Mouse (Mus musculus) frontal cortex, adult (tissue): ENCODE measurements around the gene Gnb4.

Source experiments
- ATAC-seq: cut with Nextera tagmentation; 2 replicates; pipeline ENCODE4 v1.9.2; 2017; ENCODE audit warnings: mild to moderate bottlenecking, moderate library complexity, mixed read lengths; ENCODE audit not compliant: low TSS enrichment

Gnb4 gene

GRCm38 (mm10) chr3:32616331-32617052 lies at the start of gene Gnb4:
Gnb4 (minus strand) TSS chr3:32616585.
- ATAC-seq: peak; percentile 56; the same call in 1 of the 2 replicates

DNA sequence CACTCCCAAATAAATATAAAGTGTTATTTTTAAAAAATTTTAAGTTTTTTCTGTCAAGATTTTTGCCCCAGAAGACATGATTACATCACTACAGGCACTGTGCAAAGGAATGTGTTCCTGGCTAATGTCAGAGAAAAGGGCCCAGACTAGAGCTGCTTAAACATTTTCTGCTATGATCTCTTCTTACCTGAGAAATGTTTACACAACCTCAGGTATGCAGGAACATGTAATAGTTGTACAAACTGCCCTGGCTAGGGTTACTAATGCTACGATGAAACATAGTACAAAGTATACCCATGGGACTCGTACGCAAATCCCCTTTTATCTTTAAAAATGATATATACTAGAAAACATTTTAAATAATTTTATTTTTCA lies 45.2 kb upstream of the Gnb4 start:
- ATAC-seq: no peak

DNA sequence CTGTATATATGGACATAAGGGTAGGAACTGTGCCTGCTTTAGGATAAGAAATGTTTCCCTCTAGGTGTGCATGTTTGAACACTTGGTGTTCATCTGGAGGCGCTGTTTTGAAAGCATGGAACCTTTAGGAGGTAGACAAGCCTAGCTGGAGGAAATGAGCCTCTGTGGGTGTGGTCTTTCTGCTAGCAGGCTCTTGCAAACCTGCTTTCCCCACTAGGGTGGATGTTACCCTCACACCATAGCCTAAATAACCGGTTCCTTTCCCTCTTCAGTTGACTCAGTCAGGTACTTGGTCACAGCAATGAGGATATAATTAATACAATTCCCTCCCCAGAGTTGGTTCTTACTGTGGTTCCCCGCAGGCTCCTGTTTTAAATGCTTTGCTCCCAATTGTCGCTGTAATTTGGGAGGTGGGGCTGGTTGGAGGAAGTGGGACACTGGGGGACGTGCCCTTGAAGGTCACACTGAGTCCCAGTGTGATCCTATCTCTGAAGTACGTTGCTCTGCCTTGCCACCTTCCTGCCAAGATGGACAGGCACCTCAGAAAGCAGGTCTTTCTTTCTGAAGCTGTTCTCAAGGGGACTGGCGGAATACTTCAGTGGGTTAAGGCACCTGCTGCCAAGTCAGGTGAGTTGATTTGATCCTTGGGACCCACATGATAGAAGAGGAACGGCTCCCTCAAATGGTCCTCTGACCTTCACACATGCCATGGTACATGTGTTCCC lies 44.6 kb upstream of the Gnb4 start:
- no peak for ATAC-seq

GRCm38 (mm10) chr3:32660276-32660675 lies 43.9 kb upstream of the Gnb4 start:
- 0 out of 2 replicates have a peak, but pooled peaks have one; percentile 25 for ATAC-seq

GRCm38 (mm10) chr3:32659506-32659905 lies 43.1 kb upstream of the Gnb4 start:
- ATAC-seq: no peak

DNA sequence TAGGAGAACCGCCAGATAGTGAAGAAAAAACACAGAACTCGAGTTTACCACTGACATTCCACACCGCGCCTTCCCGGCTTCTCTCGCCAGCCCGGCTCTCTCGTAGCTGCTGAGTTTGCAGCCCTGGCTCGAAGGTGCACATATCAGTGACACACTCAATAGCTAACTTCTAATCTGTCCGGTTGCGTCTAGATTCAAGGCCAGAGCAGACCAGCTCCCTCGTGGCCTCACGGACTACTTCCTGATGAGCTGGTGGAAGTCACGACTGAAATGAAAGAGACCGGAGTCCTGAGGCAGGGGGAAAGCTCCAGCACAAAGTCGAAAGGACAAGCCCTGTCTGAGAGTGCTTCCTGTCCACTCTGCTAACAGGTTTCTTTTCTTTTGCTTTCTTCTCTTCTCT lies 42.4 kb upstream of the Gnb4 start:
- 0 out of 2 replicates have a peak, but pooled peaks have one; percentile 11 for ATAC-seq

GRCm38 (mm10) chr3:32658401-32658800 lies 42.0 kb upstream of the Gnb4 start:
- no peak for ATAC-seq

- ATAC-seq: no peak
These were observed 40.1 kb upstream of the Gnb4 start for GRCm38 (mm10) chr3:32656398-32656994.

DNA sequence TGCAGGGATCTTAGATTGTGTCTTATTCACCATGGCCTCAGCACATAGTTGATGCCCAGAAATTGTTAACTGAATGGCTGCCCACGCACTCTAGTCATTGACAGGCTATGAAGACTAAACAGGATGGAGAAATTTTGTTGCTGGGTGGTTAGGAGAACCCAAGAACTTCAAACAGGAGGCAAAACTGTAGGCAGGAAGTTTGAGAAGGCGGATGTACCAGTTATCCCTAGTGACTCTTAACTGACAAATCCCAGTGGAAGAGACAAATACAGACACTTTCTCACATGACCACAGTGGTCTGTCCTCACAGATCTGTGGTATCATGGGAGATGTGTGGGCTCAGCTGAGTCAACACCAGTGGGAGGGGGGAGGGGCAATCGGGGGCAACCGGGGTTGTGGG lies 39.6 kb upstream of the Gnb4 start:
- peak; percentile 38; the same call in 1 of the 2 replicates for ATAC-seq

- no peak for ATAC-seq
These were observed 36.4 kb upstream of the Gnb4 start for GRCm38 (mm10) chr3:32652739-32653138.

- no peak for ATAC-seq
These were observed 32.9 kb upstream of the Gnb4 start for GRCm38 (mm10) chr3:32649284-32649683.

DNA sequence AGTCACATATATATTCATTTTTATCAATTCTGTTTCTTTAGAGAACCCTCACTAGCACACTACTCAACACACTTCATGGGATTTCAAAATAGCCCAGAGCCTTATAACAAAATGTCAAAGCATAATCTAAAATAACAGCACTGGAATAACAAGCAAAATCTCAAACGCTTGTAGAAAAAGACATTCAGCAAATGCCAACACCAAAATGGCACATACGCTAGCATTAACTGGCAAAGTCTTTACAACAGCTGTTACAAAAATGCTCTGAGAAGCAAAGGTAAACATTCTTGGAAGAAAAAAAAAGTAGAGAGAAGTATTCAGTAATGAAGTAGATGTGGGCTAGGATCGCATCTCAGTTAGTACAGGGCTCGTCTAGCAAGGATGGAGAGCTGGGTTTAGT lies 30.5 kb upstream of the Gnb4 start:
- no peak for ATAC-seq

GRCm38 (mm10) chr3:32644751-32645150 lies 28.4 kb upstream of the Gnb4 start:
- no peak for ATAC-seq

- peak; percentile 73 for ATAC-seq
These were observed 25.7 kb upstream of the Gnb4 start for GRCm38 (mm10) chr3:32642116-32642515.

- ATAC-seq: no peak
These were observed 21.9 kb upstream of the Gnb4 start for GRCm38 (mm10) chr3:32638240-32638639.

DNA sequence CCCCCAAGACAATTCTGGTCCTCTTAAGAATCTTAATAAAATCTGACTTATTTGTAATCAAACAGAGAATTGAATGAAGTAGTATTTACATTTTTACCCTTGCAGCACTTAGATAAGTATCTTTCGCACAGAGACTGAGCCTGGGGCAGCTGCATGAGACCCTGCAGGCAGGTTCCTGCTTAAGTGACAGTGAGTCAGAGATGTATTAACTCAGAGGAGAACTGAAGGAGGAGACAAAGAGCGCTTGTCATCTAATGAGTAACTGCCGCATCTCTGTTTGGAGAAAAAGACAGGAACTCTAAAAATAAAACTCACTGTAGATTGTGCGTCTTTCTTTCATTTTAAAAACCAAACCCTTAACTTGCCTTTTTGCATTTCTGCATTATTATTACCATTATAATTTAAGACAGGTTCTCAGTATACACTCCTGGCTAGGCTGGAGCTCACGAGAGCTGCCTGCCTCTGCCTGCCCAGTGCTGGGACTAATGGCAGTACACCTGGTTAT lies 16.4 kb upstream of the Gnb4 start:
- no peak for ATAC-seq

DNA sequence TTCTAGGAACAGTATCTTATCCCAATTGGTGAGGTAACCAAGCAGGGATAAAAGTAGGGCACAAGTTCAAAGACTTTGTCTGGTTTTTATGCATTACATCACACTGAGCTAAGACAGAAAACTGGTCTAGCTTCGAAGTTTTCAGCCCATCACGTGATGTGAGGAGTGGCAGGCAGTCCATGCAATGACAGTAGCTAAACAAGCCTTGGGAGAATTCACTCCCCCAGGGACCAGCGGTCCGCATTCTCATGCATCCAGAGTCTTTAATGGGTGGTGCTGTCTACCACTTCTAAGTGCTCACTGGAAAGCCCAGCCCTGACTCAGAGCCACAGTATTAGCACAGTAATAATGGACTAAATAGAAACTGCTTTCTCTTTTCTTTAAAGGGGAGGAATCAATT lies 13.8 kb upstream of the Gnb4 start:
- ATAC-seq: no peak

GRCm38 (mm10) chr3:32628141-32628540 lies 11.8 kb upstream of the Gnb4 start:
- no peak for ATAC-seq

GRCm38 (mm10) chr3:32622106-32622505 lies 5.7 kb upstream of the Gnb4 start:
- ATAC-seq: no peak

DNA sequence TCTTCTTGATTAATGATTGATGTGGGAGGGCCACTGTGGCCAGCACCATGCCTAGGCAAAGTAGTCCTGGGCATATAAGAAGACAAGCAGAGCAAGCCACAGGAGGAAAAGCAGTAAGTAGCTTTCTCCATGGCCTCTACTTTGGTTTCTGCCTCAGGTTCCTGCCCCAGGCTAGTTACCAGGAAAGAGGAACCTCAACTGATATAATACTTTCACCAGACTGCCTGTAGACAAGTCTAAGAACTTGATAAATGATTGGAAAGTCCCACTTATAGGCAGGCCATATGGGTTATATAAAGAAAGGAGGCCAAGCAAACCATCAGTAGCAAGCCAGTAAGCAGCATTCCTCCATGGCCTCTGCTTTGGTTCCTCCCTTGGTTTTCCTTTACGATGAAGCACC lies 5.3 kb upstream of the Gnb4 start:
- no peak for ATAC-seq

DNA sequence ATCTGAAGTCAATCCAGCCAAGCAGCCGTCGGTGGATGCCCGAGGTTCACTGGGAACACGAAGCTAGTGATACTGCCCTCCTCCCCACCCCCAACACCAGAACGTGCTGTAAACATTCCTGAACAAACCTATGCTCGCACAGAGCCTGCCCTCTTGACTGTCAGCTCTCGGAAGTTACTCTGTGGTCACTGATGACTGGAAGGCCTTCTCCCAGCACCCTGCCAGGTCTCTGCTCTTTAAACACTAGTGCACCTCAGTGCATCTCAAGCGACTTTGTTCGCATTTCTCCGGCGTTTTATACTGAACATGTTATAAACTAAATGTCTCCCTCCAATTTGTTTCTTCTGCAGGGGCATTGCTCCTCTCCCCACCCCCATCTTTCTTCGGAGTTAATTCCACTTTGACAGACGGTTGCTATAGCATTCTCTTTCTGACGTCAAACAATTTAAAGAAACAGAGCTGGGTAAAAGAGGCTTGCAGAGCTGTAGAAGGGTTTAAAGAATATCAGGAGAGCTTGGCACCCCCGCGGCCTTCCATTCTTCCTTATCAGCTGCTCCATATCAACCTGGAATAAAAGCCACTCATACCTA lies 763 bp upstream of the Gnb4 start:
- ATAC-seq: peak; percentile 38

DNA sequence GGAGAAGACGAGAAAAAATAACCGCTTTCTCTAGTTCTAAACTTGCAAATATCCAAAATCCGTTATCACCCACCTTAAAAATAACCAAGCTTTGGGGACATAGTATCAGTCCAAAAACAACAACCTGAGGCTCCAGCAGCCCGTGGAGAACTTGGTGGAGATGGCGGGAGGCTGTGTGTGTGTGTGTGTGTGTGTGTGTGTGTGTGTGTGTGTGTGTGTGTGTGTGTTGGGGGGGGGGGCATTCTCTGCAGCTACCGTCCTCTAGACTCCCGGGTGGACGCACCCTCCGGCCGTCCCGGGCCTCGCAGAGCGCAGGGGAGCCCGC lies 417 bp downstream of the Gnb4 start:
- no peak for ATAC-seq

DNA sequence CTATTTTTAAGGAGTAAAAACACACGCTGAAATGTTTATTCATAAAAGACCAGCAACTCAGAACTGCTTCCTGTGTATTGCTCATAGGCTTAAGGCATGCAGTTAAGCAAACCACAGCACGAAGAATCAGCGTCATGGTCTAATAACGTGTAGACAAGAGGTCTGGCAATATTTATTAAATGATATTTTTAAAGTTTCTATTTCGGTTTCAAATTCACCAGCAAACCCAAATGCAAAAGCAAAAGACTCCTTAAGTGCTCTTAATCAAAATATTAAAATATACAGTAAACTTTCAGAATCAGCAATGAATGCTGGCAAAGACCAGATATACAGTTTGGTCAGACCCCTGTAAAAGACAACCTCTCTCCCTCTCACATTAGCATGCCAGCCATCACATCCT lies 1.0 kb downstream of the Gnb4 start:
- no peak for ATAC-seq
